Mouse (Mus musculus): Measurements from ENCODE around the gene Aftph. TPM values are rescaled to one million over a fixed set of nuclear protein-coding genes. Genes with fewer than 3 reads are reported as not detected.
A peak's percentile ranks its signal among the peaks of the same experiment; 100 is the strongest.

The Aftph gene
- total RNA-seq, 2 experiments from 2014 or later: 20.7 to 23.6 TPM

- no peak for DNase-seq
Observed at GRCm38 (mm10) chr11:20729403-20729802, 12.0 kb downstream of the Aftph start.

GRCm38 (mm10) chr11:20728044-20728443 is 13.3 kb downstream of the Aftph start:
- no peak for DNase-seq

- DNase-seq: no peak
Observed at GRCm38 (mm10) chr11:20723572-20723971, 17.8 kb downstream of the Aftph start.

GRCm38 (mm10) chr11:20712068-20712671 is 29.2 kb downstream of the Aftph start:
- peak; percentile 28 to 40 for DNase-seq

- peak; percentile 61 to 80 for DNase-seq
Observed at GRCm38 (mm10) chr11:20691000-20691399, 50.4 kb downstream of the Aftph start.

GRCm38 (mm10) chr11:20681679-20682078 is 59.7 kb downstream of the Aftph start:
- no peak for DNase-seq

GRCm38 (mm10) chr11:20680781-20681180 is 60.6 kb downstream of the Aftph start:
- no peak for DNase-seq

GRCm38 (mm10) chr11:20679396-20679795 is 62.0 kb downstream of the Aftph start:
- DNase-seq: no peak

- DNase-seq: no peak
Observed at GRCm38 (mm10) chr11:20672513-20672912, 68.9 kb downstream of the Aftph start.

GRCm38 (mm10) chr11:20671789-20672392 is 69.5 kb downstream of the Aftph start:
- no peak for DNase-seq

GRCm38 (mm10) chr11:20664878-20665277 is 76.5 kb downstream of the Aftph start:
- DNase-seq: no peak

- DNase-seq: no peak
Observed at GRCm38 (mm10) chr11:20663580-20664198, 77.7 kb downstream of the Aftph start.

GRCm38 (mm10) chr11:20662811-20663210 is 78.6 kb downstream of the Aftph start:
- no peak for DNase-seq

GRCm38 (mm10) chr11:20661652-20662051 is 79.7 kb downstream of the Aftph start:
- peak; percentile 48 to 50 for DNase-seq

- no peak for DNase-seq
Observed at GRCm38 (mm10) chr11:20660111-20661097, 81.0 kb downstream of the Aftph start.

- DNase-seq: no peak
Observed at GRCm38 (mm10) chr11:20659094-20659493, 82.3 kb downstream of the Aftph start.

- no peak for DNase-seq
Observed at GRCm38 (mm10) chr11:20656711-20657057, 84.7 kb downstream of the Aftph start.

- peak; percentile 41 to 50 for DNase-seq
Observed at GRCm38 (mm10) chr11:20655795-20656710, 85.3 kb downstream of the Aftph start.

GRCm38 (mm10) chr11:20651166-20651565 is 90.2 kb downstream of the Aftph start:
- no peak for DNase-seq

- no peak for DNase-seq
Observed at GRCm38 (mm10) chr11:20650006-20650639, 91.3 kb downstream of the Aftph start.

GRCm38 (mm10) chr11:20649477-20649876 is 91.9 kb downstream of the Aftph start:
- no peak for DNase-seq
